Mouse (Mus musculus) NIH3T3 (cell line): ENCODE data around the gene Stat5b.

Source experiments
- DNase-seq: peaks from one replicate; pipeline ENCODE4 v3.0.0-alpha.2; 2012; ENCODE audit warnings: low read depth

Stat5b gene

GRCm38 (mm10) chr11:100810516-100810915 lies 40.0 kb downstream of the Stat5b start:
- no peak for DNase-seq

- peak; percentile 10 for DNase-seq
Measured at GRCm38 (mm10) chr11:100806380-100807305, 43.9 kb downstream of the Stat5b start.

DNA sequence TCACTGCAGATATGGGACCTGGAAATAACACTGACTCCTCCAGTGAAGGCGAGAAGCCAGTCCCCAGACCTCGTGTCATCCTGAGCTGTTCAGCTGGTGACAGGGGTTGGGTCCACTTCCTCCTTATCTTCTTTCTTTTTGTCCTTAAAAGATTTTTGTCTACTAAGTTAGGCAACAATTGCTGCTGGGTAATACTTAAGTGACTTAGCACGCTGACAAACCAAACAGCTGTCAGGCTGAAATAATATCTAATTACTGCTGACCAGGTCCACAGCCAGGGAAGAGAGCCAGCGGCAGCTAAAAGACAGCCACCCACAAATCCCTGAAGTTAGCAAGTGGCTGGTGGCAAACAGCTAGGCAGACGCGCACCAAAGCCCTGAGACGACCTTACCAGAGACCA lies 45.0 kb downstream of the Stat5b start:
- no peak for DNase-seq

GRCm38 (mm10) chr11:100804409-100804808 lies 46.1 kb downstream of the Stat5b start:
- DNase-seq: no peak

GRCm38 (mm10) chr11:100799426-100799825 lies 51.1 kb downstream of the Stat5b start:
- no peak for DNase-seq

GRCm38 (mm10) chr11:100796585-100796984 lies 53.9 kb downstream of the Stat5b start:
- no peak for DNase-seq

DNA sequence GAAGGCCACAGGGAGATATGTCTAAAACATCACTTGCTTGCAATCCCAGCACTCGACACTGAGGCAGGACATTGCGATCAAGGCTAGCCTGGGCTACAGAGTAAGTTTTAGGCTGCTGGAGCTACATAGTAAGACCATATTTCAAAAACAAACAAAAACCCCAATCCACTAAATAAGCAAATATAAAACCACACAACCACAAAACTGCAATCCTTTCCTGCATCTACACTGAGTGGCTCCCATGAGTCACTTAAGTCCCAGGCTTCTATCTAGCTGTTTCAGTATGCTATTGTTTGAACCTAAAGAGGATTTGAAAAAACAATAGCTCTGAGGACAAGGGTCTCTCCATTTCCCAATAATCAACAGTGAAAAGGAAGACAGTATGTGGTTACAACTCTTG lies 55.1 kb downstream of the Stat5b start:
- no peak for DNase-seq

DNA sequence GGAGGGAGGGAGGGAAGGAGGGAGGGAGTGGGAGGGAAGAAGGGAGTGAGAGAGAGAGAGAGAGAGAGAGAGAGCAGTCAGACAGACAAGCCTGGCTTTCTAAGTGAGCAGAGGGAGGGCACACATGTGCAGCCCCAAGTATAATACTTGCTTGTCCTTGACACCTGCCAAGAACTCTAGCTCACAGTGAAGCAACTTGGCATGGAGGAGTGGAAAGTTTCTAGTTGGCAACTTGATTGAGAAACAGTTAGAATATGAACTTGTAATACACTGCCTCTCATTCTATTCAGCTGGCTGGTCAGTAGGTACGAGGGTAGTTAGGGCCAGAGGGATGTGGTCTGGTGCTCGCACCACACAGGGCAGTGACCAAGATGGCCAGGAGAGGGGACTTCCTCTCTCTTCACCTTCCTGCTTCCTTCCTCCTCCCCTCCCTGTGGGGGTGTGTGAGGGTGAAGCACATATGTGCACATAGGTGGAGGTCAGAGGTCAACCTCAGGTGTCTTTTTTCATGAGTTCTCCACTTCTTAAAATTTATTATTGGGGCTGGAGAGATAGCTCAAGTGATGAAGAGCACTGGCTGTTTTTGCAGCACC lies 59.0 kb downstream of the Stat5b start:
- peak; percentile 87 for DNase-seq

- DNase-seq: peak; percentile 52
Measured at GRCm38 (mm10) chr11:100790644-100791043, 59.9 kb downstream of the Stat5b start.

DNA sequence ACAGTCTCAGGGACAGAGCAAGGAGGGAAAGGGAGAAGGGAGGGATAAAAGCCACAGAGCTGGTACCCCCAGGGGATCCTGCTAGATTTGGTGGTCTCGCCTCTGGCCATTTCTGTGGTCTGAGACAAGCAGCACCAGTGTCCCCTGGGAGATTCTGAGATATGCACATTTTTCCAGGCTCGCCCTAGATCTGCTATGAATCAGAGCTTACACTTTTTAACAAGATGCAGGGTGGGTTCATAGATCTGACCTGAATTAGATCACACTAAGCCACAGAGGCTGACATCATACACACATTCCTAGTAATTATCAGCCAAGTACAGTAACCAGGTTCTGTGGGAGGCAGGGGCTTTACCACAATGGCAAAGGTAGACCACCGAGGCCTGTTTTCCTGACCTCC lies 60.8 kb downstream of the Stat5b start:
- DNase-seq: peak; percentile 86

DNA sequence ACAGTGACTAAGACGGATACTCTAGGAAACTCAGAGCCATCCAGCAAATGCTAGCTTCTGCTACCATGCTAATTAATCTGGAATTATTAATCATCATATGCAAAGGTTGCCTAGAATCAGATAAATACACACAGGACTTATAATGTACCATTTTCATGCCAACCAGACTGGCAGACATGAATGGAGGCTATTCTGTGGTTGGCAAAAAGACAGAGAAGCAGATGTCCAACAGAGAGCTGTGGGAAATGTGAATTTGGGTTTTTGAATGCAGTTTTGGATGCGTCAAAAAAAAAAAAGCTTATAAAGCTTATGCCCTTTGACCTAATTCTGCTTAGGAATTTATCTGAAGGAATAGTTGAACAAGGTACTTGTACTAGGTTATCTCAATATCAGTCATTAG lies 64.8 kb downstream of the Stat5b start:
- no peak for DNase-seq

- DNase-seq: no peak
Measured at GRCm38 (mm10) chr11:100784286-100784685, 66.2 kb downstream of the Stat5b start.

GRCm38 (mm10) chr11:100782568-100782967 lies 68.0 kb downstream of the Stat5b start:
- no peak for DNase-seq

DNA sequence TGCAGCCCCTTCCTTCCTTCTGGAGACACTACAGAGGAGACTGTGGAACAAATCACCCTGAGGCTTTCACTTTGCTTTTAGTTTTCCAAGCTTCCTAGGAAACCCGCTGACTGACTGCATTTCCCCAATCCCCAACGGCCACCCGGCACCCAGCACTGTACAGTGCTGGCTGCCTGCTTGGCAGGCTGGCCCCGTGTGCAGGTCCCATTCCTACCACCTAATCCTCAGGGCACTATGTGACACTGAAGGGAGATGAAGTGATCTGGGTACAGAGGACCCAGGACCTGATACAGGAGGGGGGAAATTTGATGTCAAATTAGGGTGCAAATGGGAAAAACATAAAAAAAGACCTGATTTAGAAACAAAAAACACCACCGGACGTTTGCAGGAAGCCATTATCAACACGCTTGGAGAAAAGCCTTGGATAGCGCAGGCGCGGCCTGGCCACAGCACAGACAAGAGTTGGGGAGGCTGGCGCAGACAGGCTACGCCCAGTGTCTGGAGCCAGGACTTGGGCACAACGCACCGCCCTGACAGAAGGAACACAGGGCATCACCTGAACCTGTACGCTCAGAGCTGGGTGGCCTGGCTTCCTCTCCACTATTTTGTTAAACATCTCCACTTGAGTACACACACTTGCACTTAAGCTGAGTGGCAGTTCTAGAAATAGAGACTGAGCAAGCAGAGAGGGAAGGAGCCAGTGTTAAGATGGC lies 68.6 kb downstream of the Stat5b start:
- no peak for DNase-seq

- no peak for DNase-seq
Measured at GRCm38 (mm10) chr11:100780247-100780646, 70.3 kb downstream of the Stat5b start.

DNA sequence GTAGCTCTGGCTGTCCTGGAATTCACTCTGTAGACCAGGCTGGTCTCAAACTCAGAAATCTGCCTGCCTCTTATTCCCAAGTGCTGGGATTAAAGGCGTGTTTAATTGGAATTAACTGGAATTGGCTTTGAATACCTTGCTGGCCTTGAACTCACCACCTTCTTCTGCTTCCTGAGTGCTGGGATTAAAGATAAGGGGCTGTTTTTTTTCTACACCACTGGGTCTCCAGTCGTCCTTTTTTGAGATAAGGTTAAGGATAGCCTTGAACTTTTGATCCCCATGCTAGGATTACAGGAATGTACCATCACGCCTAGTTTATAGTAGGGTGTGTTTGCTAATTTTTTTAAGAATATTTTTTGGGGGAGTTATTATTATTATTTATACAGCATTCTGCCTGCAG lies 72.5 kb downstream of the Stat5b start:
- no peak for DNase-seq

- peak; percentile 33 for DNase-seq
Measured at GRCm38 (mm10) chr11:100775921-100776320, 74.6 kb downstream of the Stat5b start.

GRCm38 (mm10) chr11:100774261-100774660 lies 76.3 kb downstream of the Stat5b start:
- DNase-seq: no peak

GRCm38 (mm10) chr11:100770646-100771408 lies 79.7 kb downstream of the Stat5b start, which contains the start of gene Ghdc:
Gene Ghdc (minus strand): TSS chr11:100770957.
- peak; percentile 83 for DNase-seq

GRCm38 (mm10) chr11:100769980-100770379 lies 80.5 kb downstream of the Stat5b start:
- peak; percentile 6 for DNase-seq

- no peak for DNase-seq
Measured at GRCm38 (mm10) chr11:100767871-100768270, 82.7 kb downstream of the Stat5b start.

DNA sequence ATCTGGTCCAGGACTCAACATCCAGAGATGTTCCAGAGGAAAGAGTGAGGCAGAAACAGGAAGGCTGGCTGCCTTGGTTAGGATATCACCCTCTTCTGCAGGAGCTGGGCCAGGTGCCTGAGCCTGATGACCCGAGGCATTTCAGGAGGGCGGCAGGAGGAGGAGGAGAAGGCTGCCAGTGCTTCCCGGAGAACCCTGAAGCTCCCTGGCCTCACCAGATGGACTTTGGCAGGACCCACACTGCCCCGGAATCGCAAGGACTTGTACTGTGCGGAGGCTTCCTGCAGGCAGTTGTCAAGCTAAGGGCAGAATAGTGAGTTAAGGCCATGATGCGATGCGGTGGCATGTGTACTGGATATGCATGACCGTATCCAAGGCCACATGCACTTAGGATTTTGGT lies 83.8 kb downstream of the Stat5b start:
- DNase-seq: no peak
